Mouse (Mus musculus) telencephalon, adult 2 months (tissue): ENCODE data around the gene Zscan4f.
"Not testable (repeated sequence)": the region's sequence is repeated elsewhere in the genome, so short reads cannot be mapped to it uniquely, and the experiment has no call there.

Experiments used
- DNase-seq: peaks from one replicate; pipeline ENCODE4 v3.0.0-alpha.2; 2011; ENCODE audit warnings: low read depth, low spot score

The Zscan4f gene

GRCm38 (mm10) chr7:11397615-11398014 lies at the start of gene Zscan4f:
Zscan4f (plus strand) TSS chr7:11397915.
- DNase-seq, result not testable (repeated sequence)

- DNase-seq, result not testable (repeated sequence)
Observed at GRCm38 (mm10) chr7:11384641-11385040, 13.1 kb upstream of the Zscan4f start.
